Comparison of ENCODE assay signal across 9 mouse cellular contexts in the genomic region with DNA sequence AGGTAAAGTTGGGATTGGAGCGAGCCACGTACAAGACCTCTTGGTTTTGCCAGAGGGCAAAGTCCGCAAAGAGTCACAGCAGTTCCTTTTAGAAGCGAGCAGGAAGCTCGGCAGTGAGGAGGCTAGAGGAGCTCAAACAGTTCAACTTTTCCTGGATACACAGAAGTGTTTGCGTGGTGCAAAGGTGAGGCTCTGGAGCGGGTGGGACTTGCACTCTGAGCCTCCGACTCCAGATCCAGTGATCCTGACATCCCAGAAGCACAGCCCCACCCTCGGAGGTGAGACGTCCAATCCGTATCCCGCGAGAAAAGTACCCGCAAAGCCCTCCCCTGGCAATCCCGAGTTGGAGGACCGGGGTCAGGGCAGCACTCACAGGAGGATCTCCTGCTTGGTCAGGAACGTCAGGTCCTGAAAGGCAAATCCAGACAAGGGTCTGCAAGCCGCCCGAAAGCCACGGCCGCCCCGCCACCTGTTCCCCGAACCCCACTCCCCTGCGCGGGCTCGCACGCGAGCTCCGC. TPM values are rescaled to one million over a fixed set of nuclear protein-coding genes. Genes with fewer than 3 reads are reported as not detected.
DNase-seq lines count a peak whose midpoint lies in the region; ATAC-seq and TF ChIP-seq lines count a peak whose summit lies in the region.
"Had no signal": no experiment of that assay in that cellular context is flagged by ENCODE, and none has a peak within 500 bp of the region (broad histone marks: within the 10 kb centered on the region; RNA-seq: fewer than 3 reads in every experiment).

No protein-coding gene starts in this region.

- H3K36me3 ChIP-seq in hindbrain, postnatal 0 days (ENCODE audit: insufficient read depth, low read length): peaks cover 11% of the 10 kb centered on the region
- H3K36me3 ChIP-seq in liver, embryonic 16.5 days (ENCODE audit: control insufficient read depth, insufficient read depth): peaks cover 6% of the 10 kb centered on the region
- H3K36me3 ChIP-seq in stomach, postnatal 0 days (ENCODE audit: control insufficient read depth, insufficient read depth, low read length): peaks cover 8% of the 10 kb centered on the region; the same call in 1 of the 2 replicates

- 2% methylated on average over 29 of the region's 29 CpGs for WGBS in hindbrain, postnatal 0 days
- under 1% methylated on average over 29 of the region's 29 CpGs for WGBS in liver, embryonic 16.5 days (ENCODE audit: insufficient replicate concordance)
- WGBS in stomach, postnatal 0 days: under 1% methylated on average over 28 of the region's 29 CpGs

- no peak for TF ChIP-seq POLR2A in bone marrow macrophage, adult 2 months (IDR thresholded peaks at IDR 0.05; ENCODE audit: borderline replicate concordance, low read depth, low read length)

- peak; percentile 82 for DNase-seq in kidney, adult 11 months
- no peak for DNase-seq in kidney, postnatal 4 days
- DNase-seq in hindbrain, postnatal 0 days (ENCODE audit: low spot score): no peak
- DNase-seq in stomach, postnatal 0 days (ENCODE audit: low spot score): peak; percentile 82
- DNase-seq in spleen, postnatal 36 days (ENCODE audit: low spot score in 2 of 2): no peak
- DNase-seq in cerebellum, adult 8-10 months: no peak

- TF ChIP-seq CTCF in bone marrow macrophage, adult 2 months (IDR thresholded peaks at IDR 0.05; ENCODE audit: low read depth, low read length): no peak
- no peak for TF ChIP-seq CTCF in hindbrain, postnatal 0 days (IDR thresholded peaks at IDR 0.05; ENCODE audit: low read depth)
- no peak for TF ChIP-seq CTCF in stomach, postnatal 0 days (IDR thresholded peaks at IDR 0.05; ENCODE audit: low read depth)

- no peaks in the 10 kb centered on the region for H3K9me3 ChIP-seq in hindbrain, postnatal 0 days (ENCODE audit: low read length)
- H3K9me3 ChIP-seq in liver, embryonic 16.5 days (replicated peaks; ENCODE audit: control insufficient read depth, low read length): no peaks in the 10 kb centered on the region
- H3K9me3 ChIP-seq in stomach, postnatal 0 days (ENCODE audit: control insufficient read depth, low read length): no peaks in the 10 kb centered on the region

- H3K27me3 ChIP-seq in hindbrain, postnatal 0 days (ENCODE audit: insufficient read depth, low read length): no peaks in the 10 kb centered on the region
- no peaks in the 10 kb centered on the region for H3K27me3 ChIP-seq in liver, embryonic 16.5 days (ENCODE audit: control insufficient read depth, insufficient read depth, low read depth, low read length)
- H3K27me3 ChIP-seq in stomach, postnatal 0 days (ENCODE audit: control insufficient read depth, insufficient read depth, low read length): no peaks in the 10 kb centered on the region

- peak overlapping the region; percentile 65 for H3K9ac ChIP-seq in hindbrain, postnatal 0 days (replicated peaks; ENCODE audit: low read length)
- peak overlapping the region; percentile 81 for H3K9ac ChIP-seq in liver, embryonic 16.5 days (ENCODE audit: low read depth, low read length)
- peak overlapping the region; percentile 54 for H3K9ac ChIP-seq in stomach, postnatal 0 days (ENCODE audit: low read length)

- H3K4me3 ChIP-seq in bone marrow macrophage, adult 2 months (ENCODE audit: insufficient read depth, low read length): peak overlapping the region; percentile 66
- peak overlapping the region; percentile 85 for H3K4me3 ChIP-seq in hindbrain, postnatal 0 days (ENCODE audit: low read length)
- H3K4me3 ChIP-seq in liver, embryonic 16.5 days (ENCODE audit: low read depth, low read length): peak overlapping the region; percentile 77
- H3K4me3 ChIP-seq in stomach, postnatal 0 days (ENCODE audit: low read depth, low read length): peak overlapping the region; percentile 60

- H3K4me1 ChIP-seq in bone marrow macrophage, adult 2 months (ENCODE audit: control insufficient read depth, insufficient read depth, low read length): peaks cover 25% of the 10 kb centered on the region
- H3K4me1 ChIP-seq in hindbrain, postnatal 0 days (ENCODE audit: insufficient read depth, low read length): no peaks in the 10 kb centered on the region
- H3K4me1 ChIP-seq in liver, embryonic 16.5 days (ENCODE audit: control insufficient read depth, low read depth, low read length): peaks cover 30% of the 10 kb centered on the region
- no peaks in the 10 kb centered on the region for H3K4me1 ChIP-seq in stomach, postnatal 0 days (replicated peaks; ENCODE audit: control insufficient read depth, insufficient read depth)

- ATAC-seq in hindbrain, postnatal 0 days: peak; percentile 34
- peak; percentile 28 for ATAC-seq in liver, embryonic 16.5 days (ENCODE audit: low read depth)
- peak; percentile 80 for ATAC-seq in stomach, postnatal 0 days (ENCODE audit: low FRiP score, low TSS enrichment)

- peak overlapping the region; percentile 81 for H3K4me2 ChIP-seq in hindbrain, postnatal 0 days (ENCODE audit: low read depth, low read length)
- H3K4me2 ChIP-seq in liver, embryonic 16.5 days (ENCODE audit: low read depth, low read length): peak overlapping the region; percentile 82
- H3K4me2 ChIP-seq in stomach, postnatal 0 days (replicated peaks; ENCODE audit: low read depth): peak overlapping the region; percentile 75

- no peak overlapping the region for H3K27ac ChIP-seq in bone marrow macrophage, adult 2 months (ENCODE audit: insufficient read depth, low read depth, low read length)
- peak overlapping the region; percentile 61; the same call in 1 of the 2 replicates for H3K27ac ChIP-seq in hindbrain, postnatal 0 days
- peak overlapping the region; percentile 91 for H3K27ac ChIP-seq in liver, embryonic 16.5 days (ENCODE audit: low read length)
- H3K27ac ChIP-seq in stomach, postnatal 0 days (replicated peaks): peak overlapping the region; percentile 87

- no peak for TF ChIP-seq EP300 in stomach, postnatal 0 days (optimal IDR thresholded peaks at IDR 0.05)

RNA-seq across cellular contexts. Expression of a gene that starts 0.6 kb away (rescaled TPM):
- 69.3 and 76.2 TPM in 2 replicates for polyA plus RNA-seq in bone marrow macrophage, adult 2 months (2012; ENCODE audit: insufficient read depth, insufficient read length, missing spikeins)
- 33.5 and 34.1 TPM in 2 replicates for total RNA-seq in hindbrain, postnatal 0 days (2014; rRNA removed)
- 49.9 and 55.6 TPM in 2 replicates for polyA plus RNA-seq in hindbrain, postnatal 0 days (2015; fragmentation: Nextera tagmentation; extraction: Ambion mirVana)
- 76.4 and 77.0 TPM in 2 replicates for polyA plus RNA-seq in liver, embryonic 16.5 days (2015; fragmentation: Nextera tagmentation; extraction: Ambion mirVana)
- polyA plus RNA-seq in stomach, postnatal 0 days (2015; fragmentation: Nextera tagmentation; extraction: Ambion mirVana): 187 and 189 TPM in 2 replicates

RNA-seq across cellular contexts. Expression of a gene that starts 0.6 kb away (rescaled TPM):
- polyA plus RNA-seq in bone marrow macrophage, adult 2 months (2012; ENCODE audit: insufficient read depth, insufficient read length, missing spikeins): 3.1 and 3.5 TPM in 2 replicates
- 5.5 and 6.8 TPM in 2 replicates for total RNA-seq in hindbrain, postnatal 0 days (2014; rRNA removed)
- 2.3 and 2.8 TPM in 2 replicates for polyA plus RNA-seq in hindbrain, postnatal 0 days (2015; fragmentation: Nextera tagmentation; extraction: Ambion mirVana)
- polyA plus RNA-seq in liver, embryonic 16.5 days (2015; fragmentation: Nextera tagmentation; extraction: Ambion mirVana): 1.5 and 1.7 TPM in 2 replicates
- polyA plus RNA-seq in stomach, postnatal 0 days (2015; fragmentation: Nextera tagmentation; extraction: Ambion mirVana): 2.9 and 3.2 TPM in 2 replicates

RNA-seq across cellular contexts. Expression of a gene that starts 14.1 kb away (rescaled TPM):
- polyA plus RNA-seq in bone marrow macrophage, adult 2 months (2012; ENCODE audit: insufficient read depth, insufficient read length, missing spikeins): not detected in 2 replicates
- total RNA-seq in hindbrain, postnatal 0 days (2014; rRNA removed): 0.61 and 0.73 TPM in 2 replicates
- polyA plus RNA-seq in hindbrain, postnatal 0 days (2015; fragmentation: Nextera tagmentation; extraction: Ambion mirVana): 1.8 and 2.7 TPM in 2 replicates
- polyA plus RNA-seq in liver, embryonic 16.5 days (2015; fragmentation: Nextera tagmentation; extraction: Ambion mirVana): 0.16 and 0.42 TPM in 2 replicates
- polyA plus RNA-seq in stomach, postnatal 0 days (2015; fragmentation: Nextera tagmentation; extraction: Ambion mirVana): 1.2 TPM in 2 replicates
- total RNA-seq: common myeloid progenitor, adult 5-6 weeks had no signal

RNA-seq across cellular contexts. Expression of a gene that starts 29.0 kb away (rescaled TPM):
- polyA plus RNA-seq in bone marrow macrophage, adult 2 months (2012; ENCODE audit: insufficient read depth, insufficient read length, missing spikeins): 23.2 and 24.0 TPM in 2 replicates
- 47.6 and 48.6 TPM in 2 replicates for total RNA-seq in hindbrain, postnatal 0 days (2014; rRNA removed)
- 69.8 and 71.9 TPM in 2 replicates for polyA plus RNA-seq in hindbrain, postnatal 0 days (2015; fragmentation: Nextera tagmentation; extraction: Ambion mirVana)
- polyA plus RNA-seq in liver, embryonic 16.5 days (2015; fragmentation: Nextera tagmentation; extraction: Ambion mirVana): 26.3 and 27.7 TPM in 2 replicates
- 33.6 and 34.5 TPM in 2 replicates for polyA plus RNA-seq in stomach, postnatal 0 days (2015; fragmentation: Nextera tagmentation; extraction: Ambion mirVana)

RNA-seq across cellular contexts. Expression of a gene that starts 37.4 kb away (rescaled TPM):
- polyA plus RNA-seq in bone marrow macrophage, adult 2 months (2012; ENCODE audit: insufficient read depth, insufficient read length, missing spikeins): 12.9 and 13.5 TPM in 2 replicates
- 23.8 and 24.3 TPM in 2 replicates for total RNA-seq in hindbrain, postnatal 0 days (2014; rRNA removed)
- polyA plus RNA-seq in hindbrain, postnatal 0 days (2015; fragmentation: Nextera tagmentation; extraction: Ambion mirVana): 11.6 and 15.4 TPM in 2 replicates
- polyA plus RNA-seq in liver, embryonic 16.5 days (2015; fragmentation: Nextera tagmentation; extraction: Ambion mirVana): 4.3 and 5.0 TPM in 2 replicates
- 4.9 and 7.5 TPM in 2 replicates for polyA plus RNA-seq in stomach, postnatal 0 days (2015; fragmentation: Nextera tagmentation; extraction: Ambion mirVana)

Comparison
In these comparisons a context has a peak if more than half of its experiments do, and no peak if none do; other contexts are left out.
1. DNase-seq: peak in kidney, adult 11 months (single experiment) and stomach, postnatal 0 days (single experiment); none in kidney, postnatal 4 days (0 of 2), hindbrain, postnatal 0 days (single experiment), spleen, postnatal 36 days (0 of 2) and cerebellum, adult 8-10 months (single experiment).
2. ATAC-seq: peak in every context shown above with its lines; median percentile 80 in stomach, postnatal 0 days; 34 in hindbrain, postnatal 0 days; 28 in liver, embryonic 16.5 days.
3. Peak in every context shown above with its lines, with median percentiles within 50 percentile points of each other: H3K4me3 ChIP-seq, H3K4me2 ChIP-seq and H3K9ac ChIP-seq.